Mouse (Mus musculus): ENCODE results near the gene Cdh13. TPM values are rescaled to one million over a fixed set of nuclear protein-coding genes. Genes with fewer than 3 reads are reported as not detected.

The Cdh13 gene
- total RNA-seq, 4 experiments from 2014 or later: 74.1 to 101 (median 94.7) TPM

GRCm38 (mm10) chr8:118444651-118445207 lies 161.2 kb downstream of the Cdh13 start:
- DNase-seq (ENCODE audit: low spot score in 2 of 2): no peak

GRCm38 (mm10) chr8:118446516-118446915 lies 163.0 kb downstream of the Cdh13 start:
- DNase-seq (ENCODE audit: low spot score in 2 of 2): no peak

- no peak for DNase-seq (ENCODE audit: low spot score in 2 of 2)
Observed at GRCm38 (mm10) chr8:118448011-118448410, 164.5 kb downstream of the Cdh13 start.

GRCm38 (mm10) chr8:118452445-118453103 lies 169.0 kb downstream of the Cdh13 start:
- DNase-seq (ENCODE audit: low spot score in 2 of 2): no peak

GRCm38 (mm10) chr8:118455245-118455644 lies 171.7 kb downstream of the Cdh13 start:
- DNase-seq (ENCODE audit: low spot score in 2 of 2): no peak

- no peak for DNase-seq (ENCODE audit: low spot score in 2 of 2)
Observed at GRCm38 (mm10) chr8:118465330-118465948, 181.9 kb downstream of the Cdh13 start.

GRCm38 (mm10) chr8:118477587-118477986 lies 194.1 kb downstream of the Cdh13 start:
- no peak for DNase-seq (ENCODE audit: low spot score in 2 of 2)

- no peak for DNase-seq (ENCODE audit: low spot score in 2 of 2)
Observed at GRCm38 (mm10) chr8:118488735-118489134, 205.2 kb downstream of the Cdh13 start.

GRCm38 (mm10) chr8:118502509-118502908 lies 219.0 kb downstream of the Cdh13 start:
- no peak for DNase-seq (ENCODE audit: low spot score in 2 of 2)

GRCm38 (mm10) chr8:118509426-118509825 lies 225.9 kb downstream of the Cdh13 start:
- DNase-seq (ENCODE audit: low spot score in 2 of 2): no peak

GRCm38 (mm10) chr8:118513259-118513658 lies 229.7 kb downstream of the Cdh13 start:
- no peak for DNase-seq (ENCODE audit: low spot score in 2 of 2)

GRCm38 (mm10) chr8:118515616-118516015 lies 232.1 kb downstream of the Cdh13 start:
- DNase-seq (ENCODE audit: low spot score in 2 of 2): no peak

GRCm38 (mm10) chr8:118517071-118517470 lies 233.5 kb downstream of the Cdh13 start:
- no peak for DNase-seq (ENCODE audit: low spot score in 2 of 2)

GRCm38 (mm10) chr8:118518030-118518741 lies 234.7 kb downstream of the Cdh13 start:
- DNase-seq (ENCODE audit: low spot score in 2 of 2): peak; percentile 54 to 73

- DNase-seq (ENCODE audit: low spot score in 2 of 2): no peak
Observed at GRCm38 (mm10) chr8:118518742-118519102, 235.2 kb downstream of the Cdh13 start.

GRCm38 (mm10) chr8:118523922-118524321 lies 240.4 kb downstream of the Cdh13 start:
- no peak for DNase-seq (ENCODE audit: low spot score in 2 of 2)

- DNase-seq (ENCODE audit: low spot score in 2 of 2): no peak
Observed at GRCm38 (mm10) chr8:118538816-118539558, 255.5 kb downstream of the Cdh13 start.

GRCm38 (mm10) chr8:118539559-118539819 lies 256.0 kb downstream of the Cdh13 start:
- DNase-seq (ENCODE audit: low spot score in 2 of 2): no peak

- no peak for DNase-seq (ENCODE audit: low spot score in 2 of 2)
Observed at GRCm38 (mm10) chr8:118539941-118540340, 256.4 kb downstream of the Cdh13 start.

GRCm38 (mm10) chr8:118552397-118552796 lies 268.9 kb downstream of the Cdh13 start:
- DNase-seq (ENCODE audit: low spot score in 2 of 2): no peak

GRCm38 (mm10) chr8:118552842-118553241 lies 269.3 kb downstream of the Cdh13 start:
- DNase-seq (ENCODE audit: low spot score in 2 of 2): no peak

- no peak for DNase-seq (ENCODE audit: low spot score in 2 of 2)
Observed at GRCm38 (mm10) chr8:118564024-118564423, 280.5 kb downstream of the Cdh13 start.

Measured in gastrocnemius, adult 8-10 months (tissue).